Mouse (Mus musculus): ENCODE results near the gene Grap2.

Gene Grap2

DNA sequence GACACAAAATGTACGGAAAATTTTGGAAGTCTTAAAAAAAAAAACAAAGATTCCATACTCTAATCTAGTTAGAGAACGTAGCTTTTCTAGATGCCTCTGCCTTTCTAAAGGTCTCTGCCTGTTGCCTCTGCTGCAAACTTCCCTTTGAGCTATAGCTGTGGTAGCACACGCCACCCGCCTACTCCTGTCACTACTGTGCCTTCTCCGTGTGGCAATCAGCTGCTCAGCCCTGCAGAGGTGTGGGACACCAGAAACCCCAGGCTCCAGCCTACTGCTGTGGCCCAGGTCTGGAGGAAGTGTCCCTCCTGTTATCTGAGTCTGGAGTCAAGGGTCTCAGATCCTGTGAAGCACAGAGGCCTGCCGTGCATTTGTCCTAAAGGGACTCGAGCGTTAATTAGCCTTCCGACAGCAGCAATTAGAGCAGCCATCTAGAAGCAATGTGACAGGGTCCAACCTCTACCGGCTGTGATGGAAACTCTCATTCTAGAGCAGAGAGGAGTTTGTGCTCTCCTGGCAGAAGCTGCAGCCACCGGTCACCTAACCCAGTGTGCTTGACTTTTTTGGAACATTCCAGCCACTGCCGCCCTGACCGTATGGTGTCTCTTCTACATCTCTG is 64.5 kb downstream of the Grap2 start:
- DNase-seq (ENCODE audit: low spot score in 2 of 2): no peak

DNA sequence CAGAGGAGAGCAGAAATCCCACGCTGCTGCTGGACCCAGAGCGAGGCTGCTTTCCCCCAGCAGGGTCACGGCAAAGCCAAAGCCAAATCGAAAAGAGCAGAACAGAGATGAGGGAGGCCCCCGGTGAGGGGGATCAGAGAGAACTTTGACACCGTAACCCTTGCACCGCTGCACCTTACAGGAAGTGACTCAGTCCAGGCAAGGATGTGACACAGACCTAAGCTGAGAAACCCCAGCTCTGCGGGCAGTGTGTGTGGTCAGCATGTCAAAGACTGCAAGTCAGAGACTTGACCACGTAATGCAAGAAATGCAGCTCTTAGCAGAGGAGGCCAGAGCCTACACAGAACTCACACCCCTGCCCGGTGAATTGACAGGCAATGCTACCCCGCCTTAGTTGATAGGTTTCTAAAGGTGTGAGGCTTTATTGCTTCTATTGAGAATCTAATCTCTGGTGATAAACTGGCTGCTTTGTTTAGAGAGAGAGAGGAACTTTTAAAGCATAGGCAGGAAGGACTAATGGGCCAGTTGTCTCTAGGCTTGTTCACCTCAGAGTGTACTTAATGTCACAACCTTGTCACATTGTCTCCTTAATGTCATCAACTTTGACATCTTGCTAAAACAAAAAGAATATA is 66.8 kb downstream of the Grap2 start:
- no peak for DNase-seq (ENCODE audit: low spot score in 2 of 2)

DNA sequence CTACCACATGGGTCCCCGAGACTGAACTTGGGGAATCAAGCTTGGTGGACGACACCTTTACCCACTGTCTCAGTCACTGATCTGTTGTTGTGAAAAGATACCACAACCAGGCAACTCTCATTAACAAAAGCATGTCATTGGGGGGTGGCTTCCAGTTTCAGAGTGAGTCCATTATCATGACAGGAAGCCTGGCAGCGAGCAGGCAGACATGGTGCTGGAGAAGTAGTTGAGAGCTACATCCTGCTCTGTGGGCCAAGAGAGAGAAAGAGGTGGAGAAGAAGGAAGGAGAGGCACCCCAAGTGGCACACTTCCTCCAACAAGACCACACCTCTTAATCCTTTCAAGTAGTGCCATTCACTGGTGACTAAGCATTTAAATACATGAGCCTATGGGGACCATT is 67.5 kb downstream of the Grap2 start:
- no peak for DNase-seq (ENCODE audit: low spot score in 2 of 2)

DNA sequence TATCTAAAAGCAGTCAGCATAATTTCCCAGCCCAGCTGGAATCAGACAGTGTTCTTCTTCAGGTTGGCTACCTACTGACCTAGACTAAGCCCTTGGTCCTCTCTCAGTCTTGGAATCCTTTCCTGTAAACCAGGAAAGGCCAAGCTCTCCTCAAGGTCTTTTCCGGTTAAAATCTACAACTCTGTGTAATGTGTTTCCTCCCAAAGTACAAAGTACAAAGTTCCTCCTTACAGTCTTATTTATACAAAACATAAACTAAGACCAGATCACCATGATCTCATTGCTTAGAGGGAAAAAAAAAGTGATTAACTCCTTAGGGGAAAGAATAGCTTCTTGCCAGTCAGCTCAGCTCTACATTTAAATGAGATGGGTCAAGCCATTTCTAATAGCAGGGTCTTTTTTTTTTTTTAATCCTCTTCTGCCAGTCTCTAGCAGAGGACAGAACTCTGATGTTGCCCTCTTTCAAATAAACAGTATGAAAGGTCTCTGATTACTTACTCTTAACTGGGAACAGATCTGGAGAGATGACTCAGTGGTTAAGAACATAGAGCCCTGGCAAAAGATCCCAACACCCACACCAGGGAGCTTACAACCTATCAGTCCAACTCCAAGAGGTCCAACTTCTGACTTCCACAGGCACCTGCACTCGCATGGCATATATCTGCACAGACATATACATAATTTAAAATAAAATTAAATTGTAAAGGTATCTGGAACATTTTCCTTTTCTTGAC is 69.5 kb downstream of the Grap2 start:
- no peak for DNase-seq (ENCODE audit: low spot score in 2 of 2)

DNA sequence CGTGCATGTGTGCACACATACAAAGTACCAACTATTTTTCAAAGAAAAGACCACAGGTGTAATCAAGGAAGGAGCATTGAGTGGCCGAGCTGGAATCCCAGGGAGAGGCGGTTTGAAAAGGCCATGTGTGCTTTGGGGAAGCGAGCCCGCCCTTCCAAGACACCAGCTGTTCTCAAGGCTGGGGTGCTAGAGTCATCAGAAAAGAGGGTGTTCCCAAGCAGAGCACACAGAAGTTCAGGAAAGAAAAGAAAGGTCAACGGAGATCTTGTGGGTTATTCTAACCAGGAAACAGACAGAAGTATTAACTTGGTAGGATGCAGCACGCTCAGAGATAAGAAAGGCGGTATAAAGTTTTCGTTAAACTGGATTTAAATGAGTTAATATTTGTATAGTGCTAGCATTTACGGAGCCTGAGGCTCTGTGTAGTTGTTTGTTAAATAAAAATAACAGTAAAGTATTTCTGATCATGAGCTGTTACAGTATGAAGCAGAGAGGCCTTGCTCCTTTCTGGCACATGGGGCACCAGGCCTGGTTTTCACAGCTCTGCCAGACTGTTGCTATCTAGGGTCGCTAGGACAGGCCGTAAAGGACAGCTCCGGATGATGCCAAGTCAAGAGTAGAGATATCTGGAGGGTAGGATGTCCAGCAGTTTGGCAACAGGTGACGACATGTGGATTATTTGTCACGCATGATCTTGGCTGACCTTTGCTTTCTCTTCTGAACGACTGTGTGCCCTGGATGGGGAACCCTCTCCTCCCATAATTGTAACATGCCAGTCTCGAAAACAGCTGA is 72.8 kb downstream of the Grap2 start:
- DNase-seq (ENCODE audit: low spot score in 2 of 2): no peak

DNA sequence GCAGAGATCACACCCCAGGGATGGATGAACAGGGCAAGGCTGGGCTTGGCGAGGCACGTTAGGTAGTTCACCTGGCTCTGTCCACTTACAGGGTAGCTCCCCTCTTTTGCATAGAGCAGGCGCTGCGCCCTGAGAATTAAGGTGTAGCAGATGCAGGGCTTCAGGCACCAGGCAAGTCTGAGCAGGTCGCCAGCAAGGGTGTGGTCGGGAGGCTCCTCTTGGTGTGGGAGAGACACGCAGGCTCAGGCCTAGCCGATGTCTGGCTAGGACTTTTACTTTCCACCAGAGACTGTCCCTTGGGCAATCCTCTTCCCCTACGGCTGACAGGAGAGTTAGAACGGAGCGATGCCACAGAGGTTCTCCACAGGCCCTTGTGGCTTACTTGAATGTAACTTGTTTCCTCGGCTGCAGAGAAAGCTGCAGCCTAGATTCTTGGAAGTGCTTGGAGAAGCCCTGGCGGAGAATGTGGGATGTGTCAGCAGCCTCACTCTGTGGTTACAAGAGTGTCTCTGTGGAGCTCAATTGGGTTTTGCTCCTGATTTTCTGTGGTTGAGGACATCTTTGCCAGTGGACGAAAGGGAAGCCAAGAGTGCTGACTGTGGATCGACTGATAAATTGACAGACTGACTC is 76.7 kb downstream of the Grap2 start:
- DNase-seq (ENCODE audit: low spot score in 2 of 2): peak; percentile 59 to 65

DNA sequence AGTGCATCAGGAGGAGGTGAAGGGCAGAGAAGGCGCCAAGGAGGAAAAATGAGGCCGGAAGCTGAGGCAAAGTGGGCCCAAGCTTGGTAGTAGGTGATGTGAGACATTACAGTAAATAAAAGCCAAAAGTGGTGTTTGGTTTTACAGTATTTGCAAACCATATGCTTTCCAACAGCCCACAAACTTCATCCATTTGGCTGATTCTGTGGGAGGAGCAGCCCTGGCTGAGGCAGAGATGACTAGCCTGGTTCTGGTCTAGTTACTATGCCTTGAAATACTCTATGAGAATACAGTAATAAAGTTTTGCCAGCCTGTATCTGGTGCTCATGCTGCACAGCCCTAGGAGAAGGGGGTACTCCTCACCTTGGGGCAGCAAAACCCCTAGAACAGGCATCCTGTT is 78.0 kb downstream of the Grap2 start:
- DNase-seq (ENCODE audit: low spot score in 2 of 2): no peak

DNA sequence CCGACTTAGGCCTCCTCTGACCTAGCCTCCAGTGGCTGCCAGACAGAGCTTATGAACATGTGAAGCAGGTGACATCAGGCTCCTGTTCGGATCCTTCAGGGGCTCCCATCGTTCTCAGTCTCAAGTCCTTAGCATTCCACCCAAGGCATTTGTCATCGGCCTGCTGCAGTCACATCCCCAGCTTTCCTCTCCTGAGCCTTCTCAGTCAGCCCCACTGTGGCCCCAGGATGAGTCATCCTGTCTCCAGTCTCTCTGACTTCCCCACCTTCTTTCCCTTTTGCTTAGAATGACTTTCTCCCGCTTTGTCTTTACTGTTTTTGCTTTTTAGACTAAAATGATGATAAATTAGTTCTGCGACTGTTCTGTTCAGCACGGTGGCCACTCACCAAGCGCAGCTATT is 81.5 kb downstream of the Grap2 start:
- DNase-seq (ENCODE audit: low spot score in 2 of 2): no peak

DNA sequence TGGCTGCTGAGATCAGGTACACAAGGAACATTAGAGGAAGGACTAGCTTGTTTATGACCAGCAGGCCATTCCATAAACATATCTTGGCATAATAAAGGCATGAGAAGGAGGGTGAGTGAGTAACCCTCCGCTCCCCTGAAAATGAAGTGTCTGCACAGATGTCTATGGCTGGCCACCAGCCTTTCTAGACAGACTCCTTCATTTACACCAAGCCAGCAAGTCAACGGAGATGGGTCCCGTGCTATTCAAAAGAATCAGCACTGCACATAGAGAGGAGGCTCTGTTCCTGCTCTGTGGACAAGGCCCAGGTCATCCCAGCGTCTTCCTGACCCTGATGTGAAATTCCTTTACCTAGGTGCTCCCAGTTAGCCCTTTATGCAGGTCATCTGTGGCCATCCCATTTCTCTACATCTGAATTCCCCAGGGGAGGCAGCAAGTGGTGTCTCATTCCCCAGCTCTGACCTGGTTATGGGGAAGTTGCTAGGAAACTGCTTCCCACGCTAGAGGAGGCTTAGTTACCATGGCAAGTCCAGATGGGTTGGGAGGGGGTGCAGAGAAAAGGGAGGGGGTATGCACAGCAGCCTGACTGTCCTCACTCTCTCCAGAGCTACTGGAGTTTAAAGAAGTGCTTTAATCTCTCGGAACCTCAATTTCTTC is 86.5 kb downstream of the Grap2 start:
- DNase-seq (ENCODE audit: low spot score in 2 of 2): no peak

DNA sequence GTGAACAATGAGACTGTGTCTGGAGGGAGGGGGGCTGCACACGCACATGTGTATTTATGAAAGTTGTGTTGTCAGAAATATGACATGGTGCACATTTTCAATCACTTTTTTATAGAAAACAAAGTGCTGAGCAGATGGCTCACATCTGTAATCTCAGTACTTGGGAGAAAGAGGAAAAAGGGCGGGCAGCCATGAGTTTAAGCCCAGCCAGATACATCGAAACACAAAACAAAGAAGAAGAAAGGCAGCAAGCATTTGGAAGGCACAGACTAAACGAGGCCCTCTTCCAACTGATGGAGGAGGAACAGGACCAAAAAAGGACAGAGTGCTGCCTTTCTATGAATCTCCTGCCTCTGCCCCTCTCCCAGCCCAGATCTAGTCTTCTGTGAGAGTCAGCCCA is 88.6 kb downstream of the Grap2 start:
- no peak for DNase-seq (ENCODE audit: low spot score in 2 of 2)

DNA sequence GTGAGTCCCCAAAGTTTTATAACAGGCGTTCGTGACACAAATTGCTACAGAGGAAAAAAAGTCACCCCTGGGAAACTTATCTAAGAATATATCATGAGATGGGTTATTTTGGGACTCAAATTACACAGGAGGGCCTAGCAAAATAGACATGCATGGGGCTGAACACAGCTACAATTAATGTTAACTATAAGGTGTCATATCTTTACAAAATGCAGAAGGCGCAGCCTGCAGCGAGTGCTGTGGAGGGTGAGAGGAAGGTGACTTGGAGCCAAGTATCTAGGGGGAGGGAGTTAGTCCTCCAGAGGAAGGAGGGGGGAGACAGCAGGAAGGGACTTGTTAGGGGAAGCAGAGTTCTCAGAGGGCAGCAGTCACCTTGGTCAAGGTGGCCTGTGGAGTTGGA is 92.0 kb downstream of the Grap2 start:
- DNase-seq (ENCODE audit: low spot score in 2 of 2): no peak

DNA sequence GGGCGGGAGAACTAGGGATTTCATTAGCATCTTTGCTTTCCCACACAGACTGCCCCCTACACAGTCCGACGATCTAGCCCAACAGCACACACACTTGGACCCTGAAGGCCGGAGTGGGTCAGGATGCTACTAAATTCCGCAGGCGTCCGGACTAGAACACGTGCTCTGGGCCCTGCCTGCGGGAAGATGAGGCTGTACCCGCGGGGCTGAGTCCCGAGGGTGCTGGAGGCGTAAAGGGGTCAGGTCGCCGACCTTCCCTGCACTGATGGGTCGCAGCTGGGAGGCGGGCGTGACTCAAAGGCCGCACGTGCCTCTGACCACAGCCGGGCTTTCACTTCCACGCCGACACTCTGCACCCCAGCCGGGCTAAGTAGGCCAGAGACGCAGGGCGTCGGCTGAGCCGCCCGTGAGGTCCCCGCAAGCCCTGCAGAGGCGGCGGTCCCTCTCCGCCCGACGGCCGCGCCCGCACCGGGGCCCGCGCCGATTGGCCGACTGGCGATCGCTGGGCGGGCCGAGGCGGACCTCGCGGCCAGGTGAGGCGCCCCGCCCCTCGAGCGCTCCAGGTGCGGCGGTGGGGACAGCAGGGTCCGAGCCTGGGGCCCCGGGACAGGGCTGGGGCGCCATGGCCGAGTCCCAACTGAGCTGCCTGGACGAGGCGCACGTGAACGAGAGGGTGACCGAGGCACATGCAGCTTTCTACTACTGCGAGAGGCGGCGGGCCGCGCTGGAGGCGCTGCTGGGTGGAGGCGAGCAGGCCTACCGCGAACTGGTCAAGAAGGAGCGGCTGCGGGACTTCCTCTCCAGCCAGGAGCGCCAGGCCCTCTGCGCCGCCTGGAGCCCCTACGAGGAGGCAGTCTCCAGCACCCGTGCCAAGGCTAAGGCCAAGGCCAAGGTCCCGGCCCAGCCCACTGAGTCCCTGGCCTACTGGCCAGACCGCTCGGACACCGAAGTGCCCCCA is 99.2 kb downstream of the Grap2 start, which contains the start of gene Fam83f:
Gene Fam83f, plus strand, starts transcription at position 553 of the 958 bp plus-strand sequence.
- peak; percentile 69 to 72 for DNase-seq (ENCODE audit: low spot score in 2 of 2)

DNA sequence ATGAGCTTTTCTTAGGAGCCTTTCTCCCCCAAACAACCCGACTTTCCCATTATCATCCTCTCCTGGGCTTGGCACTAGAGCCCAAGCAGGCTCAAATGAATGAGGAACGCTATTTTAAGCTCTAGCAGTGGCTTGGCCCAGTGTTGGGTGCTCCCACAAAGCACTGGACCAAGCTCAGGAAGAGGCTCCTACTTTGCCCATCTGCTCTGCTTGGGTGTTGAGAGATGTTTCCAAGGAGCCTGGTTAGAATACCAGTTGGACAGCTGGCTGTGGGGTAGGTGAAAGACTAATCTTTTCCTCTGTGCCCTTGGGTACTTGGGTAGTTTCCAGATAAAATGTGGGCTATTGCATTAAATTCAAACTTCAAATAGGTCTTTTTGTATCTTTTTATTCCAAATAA is 100.4 kb downstream of the Grap2 start:
- DNase-seq (ENCODE audit: low spot score in 2 of 2): no peak

DNA sequence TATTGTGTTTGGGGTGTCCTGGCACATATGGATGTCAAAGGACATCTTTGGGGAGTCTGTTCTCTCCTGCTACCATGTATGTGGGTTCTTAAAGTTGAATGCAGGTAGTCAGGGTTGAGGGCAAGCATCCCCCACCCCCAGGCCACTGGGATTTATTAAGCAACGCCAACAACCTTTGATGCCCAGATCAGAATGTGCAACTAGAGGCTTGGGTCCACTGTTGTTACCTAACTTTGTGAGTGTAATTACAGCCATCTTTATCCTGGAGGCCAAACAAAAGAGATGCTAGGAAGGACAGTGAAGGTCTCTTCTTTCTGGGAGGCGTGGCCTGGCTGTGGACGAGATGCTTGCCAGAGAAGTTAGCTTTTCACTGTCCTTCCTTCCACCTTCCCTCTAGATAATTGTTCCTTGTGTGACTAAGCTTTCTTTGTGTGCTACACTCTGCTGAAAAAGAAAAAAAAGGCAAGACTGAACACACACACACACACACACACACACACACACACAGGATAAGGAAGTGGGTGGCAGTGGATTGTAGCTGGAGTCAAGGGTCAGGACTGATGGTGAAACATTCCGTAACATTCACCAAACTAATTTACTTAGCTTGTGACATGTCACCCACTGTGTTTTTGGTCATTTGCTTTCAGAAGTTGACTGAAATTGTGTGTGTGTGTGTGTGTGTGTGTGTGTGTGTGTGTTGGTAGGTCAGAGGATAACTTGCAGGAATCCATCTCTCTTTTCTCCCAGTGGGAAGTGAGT is 101.1 kb downstream of the Grap2 start:
- no peak for DNase-seq (ENCODE audit: low spot score in 2 of 2)

DNA sequence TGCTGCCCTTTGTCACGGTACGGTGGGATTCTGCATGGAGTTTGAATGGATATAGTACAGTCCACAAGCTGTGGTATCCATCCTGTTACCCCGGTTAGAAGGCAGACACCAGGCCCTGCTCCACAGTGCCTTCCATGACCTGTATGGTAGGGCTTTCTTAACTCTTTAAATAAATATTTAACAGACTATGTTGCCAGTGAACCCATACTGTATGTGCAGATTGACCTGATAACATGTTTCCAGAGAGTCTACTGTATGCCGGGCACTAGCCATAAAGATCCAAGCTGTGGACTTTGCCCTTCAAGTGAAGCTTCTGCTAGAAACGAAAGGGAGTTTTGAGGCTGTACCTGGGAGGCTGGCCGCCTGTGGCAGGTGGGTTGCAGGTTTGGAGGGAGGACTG is 102.3 kb downstream of the Grap2 start:
- DNase-seq (ENCODE audit: low spot score in 2 of 2): no peak

DNA sequence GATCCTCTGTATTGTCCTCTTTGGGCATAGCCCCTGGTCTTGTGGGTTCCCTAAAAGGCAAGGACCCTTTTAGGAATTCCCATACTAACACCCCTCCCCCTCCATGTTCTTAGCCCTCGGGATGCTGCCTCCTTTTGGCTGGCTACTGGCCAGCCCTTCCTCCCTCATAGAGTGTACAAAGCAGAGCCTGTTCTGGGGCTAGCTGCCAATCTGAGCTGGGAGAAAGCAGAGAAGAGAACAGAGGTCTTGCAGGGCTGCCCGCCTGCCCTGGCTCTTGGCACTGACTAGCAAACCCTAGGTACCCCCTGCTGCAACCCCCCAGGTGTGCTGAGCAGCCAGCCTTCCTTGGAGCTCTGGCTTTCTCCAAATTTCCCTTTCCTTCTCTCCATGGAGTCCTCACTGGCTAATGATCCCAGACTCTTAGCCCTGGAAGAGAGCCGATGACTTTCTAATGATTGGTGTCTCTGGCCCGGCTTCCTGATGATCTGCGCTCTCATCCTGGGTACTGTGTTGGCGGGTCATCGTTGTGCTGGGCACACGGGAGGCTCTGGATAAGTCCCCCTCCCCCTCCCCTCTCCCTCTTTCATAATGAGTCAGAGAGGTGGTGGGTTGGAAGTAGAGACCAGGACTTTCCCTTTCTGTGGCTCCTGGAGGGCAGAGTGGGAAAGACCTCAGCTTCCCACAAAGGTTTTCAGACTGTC is 107.3 kb downstream of the Grap2 start:
- peak in 1 of 2 experiments; percentile 39 for DNase-seq (ENCODE audit: low spot score in 2 of 2)

DNA sequence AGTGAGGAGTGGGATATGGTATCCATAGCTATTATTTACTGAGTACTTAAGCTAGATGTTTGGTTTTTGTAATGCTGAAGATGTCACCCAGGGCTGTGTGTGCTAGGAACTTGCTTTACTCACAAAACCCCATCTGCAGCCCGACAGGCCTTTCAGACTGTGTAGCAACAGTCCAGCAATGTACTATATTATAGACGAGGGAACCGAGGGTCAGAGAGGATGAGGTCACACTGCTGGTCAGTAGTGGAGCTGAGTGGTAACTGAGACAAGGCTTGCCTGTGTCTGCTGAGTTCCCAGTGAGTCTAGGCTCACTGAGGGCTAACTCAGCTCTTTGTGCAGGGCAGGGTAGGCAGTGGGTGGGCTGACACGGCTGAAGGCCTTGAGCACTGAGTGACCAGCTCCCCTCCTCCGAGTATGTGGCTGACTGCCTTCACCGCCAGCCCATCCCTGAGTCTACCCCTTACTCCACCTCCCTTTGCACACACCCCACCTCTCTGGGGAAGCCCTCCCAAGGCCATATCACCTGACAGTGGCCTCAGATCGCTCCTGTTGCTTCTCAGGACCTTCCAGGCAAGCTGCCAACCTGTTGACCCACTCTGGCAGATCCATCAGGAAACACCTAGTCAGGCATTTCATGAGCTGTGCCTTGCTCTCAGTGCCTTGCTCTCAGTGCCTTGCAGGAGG is 108.1 kb downstream of the Grap2 start:
- DNase-seq (ENCODE audit: low spot score in 2 of 2): peak in 1 of 2 experiments; percentile 49

DNA sequence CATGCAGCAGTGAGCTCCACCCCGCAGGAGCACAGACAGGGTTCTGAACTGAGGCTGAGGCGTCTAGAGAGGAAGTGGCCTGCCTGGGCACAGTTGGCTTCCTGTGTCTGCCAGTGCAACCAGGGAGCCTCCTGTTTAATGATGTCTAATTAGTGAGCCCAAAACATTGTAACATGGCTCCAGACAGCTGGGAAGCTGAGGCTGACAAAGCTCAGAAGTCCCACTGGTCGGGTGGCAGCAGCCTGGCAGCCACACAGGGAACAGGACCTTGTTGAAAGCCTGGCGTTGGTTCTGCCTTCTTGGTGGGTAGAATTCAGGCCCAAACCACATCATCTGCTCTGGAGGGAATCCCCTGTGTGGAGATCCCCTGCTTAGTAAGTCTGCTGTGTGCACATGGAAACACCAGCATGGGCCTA is 109.1 kb downstream of the Grap2 start:
- no peak for DNase-seq (ENCODE audit: low spot score in 2 of 2)
